Mouse (Mus musculus) neural tube, embryonic 12.5 days (tissue): Measurements from ENCODE around the gene Cdk17. TPM values are rescaled to one million over a fixed set of nuclear protein-coding genes. Genes with fewer than 3 reads are reported as not detected.

Experiments used
- ATAC-seq: fragments of 200-750 bp; cut with Nextera tagmentation; 2 replicates; pipeline ENCODE4 v1.8.0; 2017; ENCODE audit warnings: low read depth, mild to moderate bottlenecking, moderate TSS enrichment, moderate library complexity; ENCODE audit not compliant: low FRiP score
- H3K27ac ChIP-seq: fragments of 300-500 bp; sonication (generic); 2 replicates; pipeline ENCODE4 v1.5.1; 2016
- H3K27me3 ChIP-seq: fragments of 300-500 bp; sonication (generic); replicated peaks from 2 replicates; pipeline ENCODE4 v1.6.1; 2016; ENCODE audit warnings: mild to moderate bottlenecking
- H3K36me3 ChIP-seq: fragments of 300-500 bp; sonication (generic); 2 replicates; pipeline ENCODE4 v1.6.1; 2016; ENCODE audit warnings: mild to moderate bottlenecking
- H3K4me1 ChIP-seq: fragments of 300-500 bp; sonication (generic); 2 replicates; pipeline ENCODE4 v1.6.1; 2016
- H3K4me2 ChIP-seq: fragments of 300-500 bp; sonication (generic); replicated peaks from 2 replicates; pipeline ENCODE4 v1.6.1; 2016; ENCODE audit warnings: mild to moderate bottlenecking
- H3K4me3 ChIP-seq: fragments of 300-500 bp; sonication (generic); 2 replicates; pipeline ENCODE4 v1.5.1; 2016
- H3K9ac ChIP-seq: fragments of 300-500 bp; sonication (generic); 2 replicates; pipeline ENCODE4 v1.6.1; 2016; ENCODE audit warnings: mild to moderate bottlenecking
- H3K9me3 ChIP-seq: fragments of 300-500 bp; sonication (generic); 2 replicates; pipeline ENCODE4 v1.6.1; 2016; ENCODE audit warnings: mild to moderate bottlenecking
- WGBS: fragments of 180-500 bp; shearing (Covaris S2); methylation state at CpG from one replicate; pipeline ENCODE4 v1.1.7; 2016; 5-methylcytosine and 5-hydroxymethylcytosine counted together
- polyA plus RNA-seq: library from polyadenylated mRNA; unstranded; fragments of >200 nt; fragmentation: Nextera tagmentation; extraction: Ambion mirVana; gene quantifications from 2 replicates; pipeline ENCODE4 v1.2.1, GENCODE M21; 2016

The Cdk17 gene
- polyA plus RNA-seq, 1 experiment from 2014 or later = 54.1 TPM

DNA sequence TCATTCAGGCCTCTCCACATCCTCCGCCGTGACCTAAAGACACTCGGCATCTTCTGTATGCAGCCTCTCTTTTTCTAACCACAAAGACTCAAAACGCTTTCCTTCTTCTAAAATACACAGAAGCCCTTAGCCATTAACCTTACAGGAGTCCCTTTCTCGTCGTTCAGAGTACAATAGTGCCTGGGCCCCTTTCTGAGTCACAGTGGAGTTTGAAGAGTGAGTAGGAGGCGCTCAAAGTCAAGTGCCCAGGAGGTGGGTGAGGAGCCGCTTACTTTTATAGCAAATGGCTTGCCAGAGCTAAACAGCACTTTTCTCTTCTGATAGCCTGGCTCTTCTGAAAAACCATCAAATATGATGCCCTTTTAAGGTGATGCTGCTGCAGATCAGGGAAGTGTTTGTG lies 67.2 kb downstream of the Cdk17 start:
- H3K27ac ChIP-seq = no peak overlapping the region
- 55% methylated on average over 8 of the region's 8 CpGs for WGBS
- H3K27me3 ChIP-seq = no peaks in the 10 kb centered on the region
- peaks cover 16% of the 10 kb centered on the region for H3K36me3 ChIP-seq
- H3K4me2 ChIP-seq = no peak overlapping the region
- H3K9ac ChIP-seq = no peak overlapping the region
- no peaks in the 10 kb centered on the region for H3K4me1 ChIP-seq
- H3K4me3 ChIP-seq = no peak overlapping the region
- no peaks in the 10 kb centered on the region for H3K9me3 ChIP-seq
- ATAC-seq = no peak

DNA sequence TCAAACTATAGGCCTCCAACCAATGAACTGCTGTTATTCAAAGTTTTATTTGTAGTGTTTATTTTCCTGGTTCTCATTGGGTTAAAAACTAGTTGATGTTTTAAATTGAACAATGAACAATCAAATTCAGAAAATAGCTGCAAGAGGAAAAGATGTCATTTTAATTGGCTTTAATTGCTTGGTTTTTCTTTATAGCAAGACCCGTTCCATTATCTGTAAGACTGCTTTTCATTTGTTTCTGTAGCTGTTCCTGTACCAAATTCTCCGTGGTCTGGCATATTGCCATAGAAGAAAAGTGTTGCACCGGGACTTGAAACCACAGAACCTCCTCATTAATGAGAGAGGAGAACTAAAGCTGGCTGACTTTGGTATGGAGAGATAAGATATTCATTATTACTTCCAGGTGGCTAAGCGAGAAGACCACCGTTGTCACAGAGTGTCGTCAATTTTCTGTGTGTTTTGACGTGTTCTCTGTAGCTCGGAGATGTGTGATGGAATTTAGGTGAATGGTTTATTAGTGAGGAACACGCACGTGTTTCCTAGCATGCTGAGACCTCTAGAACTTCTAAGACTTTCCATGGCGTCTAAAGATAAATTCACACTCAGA lies 67.8 kb downstream of the Cdk17 start:
- Histone ChIP-seq H3K4me2 (no peak overlapping the region), H3K4me1 (no peaks in the 10 kb centered on the region), H3K27ac (no peak overlapping the region), H3K27me3 (no peaks in the 10 kb centered on the region), H3K9me3 (no peaks in the 10 kb centered on the region), H3K9ac (no peak overlapping the region), H3K4me3 (no peak overlapping the region), H3K36me3 (peaks cover 21% of the 10 kb centered on the region)
- WGBS = 84% methylated on average over 11 of the region's 11 CpGs
- ATAC-seq = no peak

DNA sequence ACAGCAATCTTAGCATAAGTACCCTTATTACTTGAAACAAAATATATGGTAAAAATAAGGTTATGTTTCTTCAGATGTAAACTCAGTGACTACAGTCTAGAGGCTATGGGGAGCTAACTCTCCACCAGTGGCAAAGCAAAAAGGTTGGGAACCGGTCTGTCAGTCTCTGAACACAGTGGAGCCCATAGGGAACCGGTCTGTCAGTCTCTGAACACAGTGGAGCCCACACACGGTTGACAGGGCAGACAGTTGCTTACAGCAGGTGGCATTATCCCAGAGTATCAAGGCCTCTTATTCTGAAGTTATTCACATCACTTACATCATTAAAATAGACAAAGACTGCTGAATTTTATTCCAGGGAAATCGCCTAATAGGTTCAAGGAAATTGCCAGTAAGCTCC lies 70.8 kb downstream of the Cdk17 start:
- H3K27ac ChIP-seq = no peak overlapping the region
- no peak overlapping the region for H3K4me3 ChIP-seq
- no peak overlapping the region for H3K9ac ChIP-seq
- H3K27me3 ChIP-seq = no peaks in the 10 kb centered on the region
- ATAC-seq = no peak
- 85% methylated on average over 4 of the region's 4 CpGs for WGBS
- H3K4me2 ChIP-seq = no peak overlapping the region
- no peaks in the 10 kb centered on the region for H3K4me1 ChIP-seq
- no peaks in the 10 kb centered on the region for H3K9me3 ChIP-seq
- peaks cover 43% of the 10 kb centered on the region for H3K36me3 ChIP-seq

DNA sequence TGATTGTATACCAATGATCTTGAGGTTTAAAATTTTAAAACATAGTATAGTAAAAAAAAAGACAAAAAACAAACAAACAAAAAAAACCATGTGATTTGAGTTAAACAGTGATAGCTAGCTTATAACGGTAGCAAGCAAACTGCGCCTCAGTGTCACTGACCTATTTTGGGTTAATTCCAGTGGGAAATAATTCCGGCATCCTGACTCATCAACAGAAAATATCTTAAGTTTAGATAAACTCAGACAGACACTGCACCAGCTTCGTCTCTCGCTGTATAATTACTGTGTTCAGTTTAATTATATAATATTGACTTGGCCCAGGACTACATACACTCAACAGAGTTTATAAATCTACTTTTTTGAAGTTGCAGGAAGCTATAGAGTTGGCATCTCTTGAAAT lies 71.2 kb downstream of the Cdk17 start:
- H3K9me3 ChIP-seq = no peaks in the 10 kb centered on the region
- no peak overlapping the region for H3K27ac ChIP-seq
- H3K27me3 ChIP-seq = no peaks in the 10 kb centered on the region
- peaks cover 43% of the 10 kb centered on the region for H3K36me3 ChIP-seq
- H3K4me1 ChIP-seq = no peaks in the 10 kb centered on the region
- ATAC-seq = no peak
- 95% methylated on average over 5 of the region's 5 CpGs for WGBS
- H3K4me3 ChIP-seq = no peak overlapping the region
- H3K4me2 ChIP-seq = no peak overlapping the region
- H3K9ac ChIP-seq = no peak overlapping the region

DNA sequence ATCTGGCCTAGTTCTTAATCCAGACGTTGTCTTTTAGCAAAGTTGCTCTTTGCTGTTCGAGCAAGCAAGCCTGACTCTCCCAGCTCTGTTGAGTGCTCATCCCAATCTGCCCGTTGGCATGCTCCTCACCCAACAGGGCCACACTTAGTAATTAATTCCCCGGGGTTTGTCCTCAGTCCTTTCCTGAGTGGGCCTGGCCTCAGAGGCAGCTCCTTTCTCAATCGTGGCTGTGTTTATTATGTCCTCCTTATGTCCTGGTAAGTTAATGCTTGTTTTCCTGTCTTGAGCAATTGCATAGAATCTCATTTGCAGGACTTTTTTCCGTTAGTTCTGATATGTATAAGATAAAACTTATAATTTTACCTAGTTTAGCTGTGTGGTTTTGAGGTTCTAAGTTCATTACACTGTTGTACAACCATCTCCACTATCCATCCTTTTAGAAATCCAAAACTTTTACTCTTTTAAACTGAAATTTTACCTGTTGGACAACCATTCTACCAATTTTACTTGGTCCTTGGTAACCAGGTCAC lies 73.1 kb downstream of the Cdk17 start:
- ATAC-seq = no peak
- Histone ChIP-seq H3K4me3 (no peak overlapping the region), H3K9ac (no peak overlapping the region), H3K9me3 (no peaks in the 10 kb centered on the region), H3K27ac (no peak overlapping the region), H3K27me3 (no peaks in the 10 kb centered on the region), H3K4me2 (no peak overlapping the region), H3K36me3 (peaks cover 57% of the 10 kb centered on the region), H3K4me1 (no peaks in the 10 kb centered on the region)
- WGBS = 92% methylated on average over 6 of the region's 6 CpGs

DNA sequence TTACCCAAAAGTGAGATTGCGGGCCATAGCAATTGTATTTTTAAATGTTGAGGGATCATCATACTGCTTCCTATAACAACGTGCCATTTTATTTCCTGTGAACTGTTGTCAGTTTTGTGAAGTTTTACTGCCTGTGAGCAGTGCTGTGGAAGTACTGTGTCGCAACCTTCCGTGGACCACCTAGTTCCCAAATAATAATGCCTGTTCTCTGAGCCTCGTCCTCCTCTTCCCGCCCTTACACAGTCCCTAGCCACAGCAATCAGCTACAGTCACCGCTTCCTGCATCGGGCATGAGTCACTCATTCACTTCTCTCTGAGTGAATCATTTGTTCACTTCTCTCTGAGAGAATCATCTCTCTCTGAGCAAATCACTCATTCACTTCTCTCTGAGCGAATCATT lies 74.0 kb downstream of the Cdk17 start:
- Histone ChIP-seq H3K4me3 (no peak overlapping the region), H3K4me1 (no peaks in the 10 kb centered on the region), H3K36me3 (peaks cover 64% of the 10 kb centered on the region), H3K27ac (no peak overlapping the region), H3K27me3 (no peaks in the 10 kb centered on the region), H3K9me3 (no peaks in the 10 kb centered on the region), H3K4me2 (no peak overlapping the region), H3K9ac (no peak overlapping the region)
- 93% methylated on average over 9 of the region's 9 CpGs for WGBS
- ATAC-seq = no peak

DNA sequence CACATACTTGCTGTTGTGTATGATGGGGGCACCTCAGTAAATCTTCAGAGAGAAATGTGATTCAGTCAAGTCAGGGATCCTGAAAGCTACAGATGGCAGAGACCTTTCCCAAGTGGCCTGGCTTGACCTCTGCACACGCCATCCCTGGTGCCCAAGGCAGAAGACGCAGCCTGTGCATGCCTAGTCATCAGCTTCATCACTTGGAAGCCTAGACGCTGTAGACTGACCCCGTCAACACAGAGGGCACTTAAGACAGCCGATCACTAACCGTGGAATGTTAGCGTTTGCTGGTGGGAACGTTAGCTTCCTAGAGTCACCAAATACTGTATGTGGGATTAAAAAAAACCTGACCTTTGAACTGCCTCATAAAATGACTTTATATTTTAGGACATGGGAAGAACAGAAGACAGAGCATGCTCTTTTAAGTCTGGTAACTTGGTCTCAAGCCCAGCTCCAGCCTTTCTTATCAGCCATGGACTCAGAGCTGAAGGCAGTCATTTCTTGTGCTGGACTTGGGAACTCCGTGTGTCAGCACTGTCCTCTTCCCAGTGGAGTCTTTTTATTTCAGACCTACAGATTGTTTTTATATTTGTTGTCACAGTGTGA lies 78.6 kb downstream of the Cdk17 start:
- Histone ChIP-seq H3K9me3 (no peaks in the 10 kb centered on the region), H3K4me1 (no peaks in the 10 kb centered on the region), H3K4me3 (no peak overlapping the region), H3K9ac (no peak overlapping the region), H3K27me3 (no peaks in the 10 kb centered on the region), H3K4me2 (no peak overlapping the region), H3K36me3 (peaks cover 58% of the 10 kb centered on the region), H3K27ac (no peak overlapping the region)
- WGBS = 84% methylated on average over 9 of the region's 9 CpGs
- ATAC-seq = no peak

DNA sequence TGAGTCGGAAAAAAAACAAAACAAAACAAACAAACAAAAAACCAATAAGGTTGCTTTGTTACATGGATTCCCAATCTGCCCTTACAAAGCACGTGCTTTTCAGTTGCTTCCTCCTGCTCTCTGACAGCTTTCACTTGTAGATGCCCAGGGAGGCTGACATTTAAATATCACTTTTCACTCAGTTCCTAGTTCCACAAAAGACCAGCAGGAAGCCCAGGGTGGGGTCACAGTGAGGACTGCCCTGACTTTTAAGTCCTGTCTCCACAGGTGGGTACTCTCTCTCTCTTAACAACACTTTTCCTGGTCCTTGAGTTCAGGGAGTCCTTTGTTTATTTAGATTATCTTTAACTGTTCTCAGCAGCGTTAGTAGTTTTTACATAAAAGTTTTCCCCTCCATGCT lies 81.5 kb downstream of the Cdk17 start:
- no peak overlapping the region for H3K4me2 ChIP-seq
- peaks cover 40% of the 10 kb centered on the region for H3K36me3 ChIP-seq
- no peak for ATAC-seq
- no peak overlapping the region for H3K4me3 ChIP-seq
- no peak overlapping the region for H3K27ac ChIP-seq
- WGBS = 6% methylated on average over 3 of the region's 3 CpGs
- no peaks in the 10 kb centered on the region for H3K9me3 ChIP-seq
- H3K4me1 ChIP-seq = no peaks in the 10 kb centered on the region
- H3K9ac ChIP-seq = no peak overlapping the region
- no peaks in the 10 kb centered on the region for H3K27me3 ChIP-seq

DNA sequence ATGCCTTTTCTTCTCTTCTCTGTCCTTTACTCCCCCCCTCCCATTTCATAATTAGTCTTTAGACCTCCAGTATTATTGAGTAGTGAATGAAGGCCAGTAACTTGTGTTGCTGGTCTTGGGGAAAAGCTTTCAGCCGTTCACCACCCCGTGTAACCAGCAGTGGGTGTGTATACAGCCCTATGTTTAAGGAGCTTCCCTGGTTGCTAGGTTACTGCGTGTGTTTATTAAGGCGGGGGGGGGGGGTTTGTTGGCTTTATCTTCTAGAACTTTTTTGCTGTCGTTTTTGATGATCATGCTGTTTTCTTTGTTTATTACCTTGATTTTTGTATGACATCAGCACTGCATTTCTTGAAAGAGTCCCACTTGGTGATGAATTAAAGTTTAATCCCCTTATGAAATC lies 82.2 kb downstream of the Cdk17 start:
- H3K4me1 ChIP-seq = 0 out of 2 replicates have a peak, but pooled peaks cover 5% of the 10 kb centered on the region
- WGBS = 7% methylated on average over 5 of the region's 5 CpGs
- H3K4me3 ChIP-seq = no peak overlapping the region
- ATAC-seq = no peak
- H3K27me3 ChIP-seq = no peaks in the 10 kb centered on the region
- H3K36me3 ChIP-seq = peaks cover 36% of the 10 kb centered on the region
- H3K4me2 ChIP-seq = no peak overlapping the region
- no peak overlapping the region for H3K27ac ChIP-seq
- H3K9ac ChIP-seq = no peak overlapping the region
- H3K9me3 ChIP-seq = no peaks in the 10 kb centered on the region

DNA sequence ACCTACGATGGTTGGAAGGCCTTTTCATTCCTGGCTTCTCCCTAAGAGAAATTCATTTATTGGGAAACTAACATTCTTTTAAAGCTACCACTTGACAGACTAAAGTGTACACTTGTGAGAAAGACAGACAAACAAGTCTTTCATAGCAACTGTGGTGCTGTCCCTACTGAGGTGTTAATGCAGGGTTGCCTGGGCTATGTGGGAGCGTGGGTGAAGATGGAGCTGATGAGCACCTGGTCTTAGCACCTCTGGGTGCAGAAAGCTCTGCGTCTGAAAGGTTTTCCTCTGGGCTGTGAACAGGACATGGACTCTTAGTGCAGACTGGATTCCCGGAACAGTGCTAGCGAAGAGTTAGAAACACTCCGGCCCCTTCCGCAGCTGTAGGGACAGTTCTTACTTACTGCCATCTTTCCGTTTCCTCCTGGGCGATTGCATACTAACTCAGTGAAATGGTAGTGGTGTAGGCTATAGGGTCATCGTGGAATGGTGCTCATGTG lies 83.6 kb downstream of the Cdk17 start:
- Histone ChIP-seq H3K9ac (no peak overlapping the region), H3K36me3 (peaks cover 30% of the 10 kb centered on the region), H3K27ac (no peak overlapping the region), H3K9me3 (no peaks in the 10 kb centered on the region), H3K4me3 (no peak overlapping the region), H3K27me3 (no peaks in the 10 kb centered on the region), H3K4me2 (no peak overlapping the region), H3K4me1 (0 out of 2 replicates have a peak, but pooled peaks cover 7% of the 10 kb centered on the region)
- no peak for ATAC-seq
- WGBS = 85% methylated on average over 10 of the region's 10 CpGs

DNA sequence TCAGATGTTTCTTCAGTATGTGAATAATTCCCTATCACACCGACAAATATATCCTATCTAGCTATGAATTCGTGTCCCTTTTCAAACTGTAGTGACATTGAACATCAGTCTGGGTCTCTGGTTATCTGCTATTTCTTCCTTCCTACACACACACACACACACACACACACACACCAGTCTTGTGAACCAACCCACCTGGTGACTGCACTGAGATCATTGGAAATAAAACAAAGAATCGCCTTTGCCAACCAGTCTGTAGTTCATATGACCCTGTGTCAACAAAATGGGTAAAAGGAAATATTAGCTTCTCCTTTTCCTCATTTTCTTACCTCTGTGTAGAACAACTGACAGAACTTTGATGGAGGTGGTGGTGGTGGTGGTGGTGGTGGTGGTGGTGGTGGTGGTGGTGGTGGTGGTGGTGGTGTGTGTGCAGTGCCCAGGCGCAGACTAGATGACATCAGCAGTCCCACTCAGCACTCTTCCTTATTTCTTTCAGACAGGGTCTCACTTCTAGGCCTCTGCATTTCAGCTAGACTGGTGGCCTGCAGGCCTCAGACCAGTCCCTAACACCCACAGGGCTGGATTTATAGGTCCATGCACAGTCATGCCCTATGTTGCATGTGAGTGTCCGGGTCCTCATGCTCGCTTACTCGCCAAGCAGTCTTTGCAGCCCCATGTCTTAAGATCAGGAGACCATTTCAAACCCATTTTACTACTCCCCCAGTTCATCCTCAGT lies 85.7 kb downstream of the Cdk17 start:
- Histone ChIP-seq H3K27ac (no peak overlapping the region), H3K4me2 (no peak overlapping the region), H3K9me3 (no peaks in the 10 kb centered on the region), H3K4me3 (no peak overlapping the region), H3K4me1 (0 out of 2 replicates have a peak, but pooled peaks cover 7% of the 10 kb centered on the region), H3K9ac (no peak overlapping the region), H3K27me3 (no peaks in the 10 kb centered on the region), H3K36me3 (peaks cover 18% of the 10 kb centered on the region)
- no peak for ATAC-seq
- 92% methylated on average over 7 of the region's 7 CpGs for WGBS

DNA sequence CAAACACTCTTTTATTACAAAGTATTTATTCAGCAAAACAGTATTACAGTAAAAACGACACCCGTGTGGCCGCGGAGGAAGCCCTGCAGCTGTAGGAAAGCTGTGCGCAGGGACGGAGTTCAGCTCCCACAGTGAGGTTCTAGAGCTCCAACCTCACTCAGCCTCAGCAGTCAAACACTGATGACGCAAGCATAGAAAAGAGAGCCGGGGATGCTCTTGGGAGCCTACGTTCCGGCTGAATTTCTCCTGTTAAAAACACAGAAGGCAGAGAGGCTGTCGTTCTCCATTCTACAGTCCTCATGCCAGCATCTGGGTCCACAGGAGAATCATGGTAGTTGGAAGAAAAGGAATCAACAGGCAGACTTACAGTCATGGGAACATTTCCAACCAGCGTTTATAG lies 86.7 kb downstream of the Cdk17 start:
- no peaks in the 10 kb centered on the region for H3K27me3 ChIP-seq
- H3K9me3 ChIP-seq = no peaks in the 10 kb centered on the region
- no peak overlapping the region for H3K4me3 ChIP-seq
- no peak overlapping the region for H3K4me2 ChIP-seq
- H3K4me1 ChIP-seq = 0 out of 2 replicates have a peak, but pooled peaks cover 7% of the 10 kb centered on the region
- no peak overlapping the region for H3K27ac ChIP-seq
- no peak overlapping the region for H3K9ac ChIP-seq
- H3K36me3 ChIP-seq = peaks cover 11% of the 10 kb centered on the region
- no peak for ATAC-seq
- WGBS = 89% methylated on average over 12 of the region's 12 CpGs
